29 mouse cellular contexts compared by ENCODE assay signal in the genomic region with DNA sequence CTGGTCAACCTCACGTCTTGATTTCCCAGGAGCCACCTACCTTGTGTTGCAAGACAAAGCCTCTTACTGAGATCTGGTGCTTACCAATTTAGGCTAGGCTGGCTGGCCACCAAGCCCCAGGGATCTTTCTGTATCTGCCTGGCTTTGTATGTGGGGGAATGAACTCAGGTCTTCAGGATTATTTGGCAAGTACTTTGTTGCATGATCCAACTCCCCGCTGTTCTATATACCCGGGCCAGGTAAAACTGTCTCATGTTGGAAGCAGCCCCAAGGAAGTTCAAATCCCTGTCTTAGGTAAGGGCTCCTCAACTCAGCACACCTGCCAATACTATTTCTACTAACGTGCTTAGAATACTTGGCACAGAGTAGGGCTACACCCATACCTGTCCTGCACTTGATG. TPM values are rescaled to one million over a fixed set of nuclear protein-coding genes. Genes with fewer than 3 reads are reported as not detected.
A peak's percentile ranks its signal among the peaks of the same experiment; 100 is the strongest.
DNase-seq lines count a peak whose midpoint lies in the region; ATAC-seq and TF ChIP-seq lines count a peak whose summit lies in the region.
"Had no signal": no experiment of that assay in that cellular context is flagged by ENCODE, and none has a peak within 500 bp of the region (broad histone marks: within the 10 kb centered on the region; RNA-seq: fewer than 3 reads in every experiment).

No protein-coding gene starts in this region.

- H3K4me3 ChIP-seq in gastrocnemius, adult 2 months, result no peak overlapping the region
- no peak overlapping the region for H3K4me3 ChIP-seq in heart, adult 2 months
- no peak overlapping the region for H3K4me3 ChIP-seq in heart, embryonic 12.5 days
- no peak overlapping the region for H3K4me3 ChIP-seq in brown adipose tissue, adult 24 weeks (ENCODE audit: insufficient read depth, low read depth, low read length)
- H3K4me3 ChIP-seq: embryonic facial prominence, embryonic 13.5 days; embryonic facial prominence, embryonic 15.5 days; erythroblast, embryonic 14.5 days; forebrain, embryonic 13.5 days; forebrain, embryonic 15.5 days had no signal

- 68% methylated on average over 4 of the region's 4 CpGs for WGBS in heart, adult 2 months
- 83% methylated on average over 4 of the region's 4 CpGs for WGBS in heart, embryonic 12.5 days

- no peak for ATAC-seq in heart, embryonic 12.5 days (ENCODE audit: insufficient number of reproducible peaks, low FRiP score)
- ATAC-seq: activated CD4-positive, CD25-positive, alpha-beta regulatory T cell, adult 4 months; CD4-positive, CD25-positive, alpha-beta regulatory T cell, adult 4 months; forebrain, embryonic 13.5 days; forebrain, embryonic 15.5 days; forebrain, postnatal 0 days had no signal

- no peak for DNase-seq in gastrocnemius, adult 2 months
- no peak for DNase-seq in gastrocnemius, postnatal 4 days (ENCODE audit: low spot score in 2 of 2)
- no peak for DNase-seq in heart, adult 2 months
- peak; percentile 92 for DNase-seq in gonadal fat pad, adult 2 months (ENCODE audit: low read depth)
- DNase-seq in testis, postnatal 14 days (ENCODE audit: low spot score), result no peak
- DNase-seq: B cell, adult 2 months; cerebellum, adult 11-12 months had no signal

- peak overlapping the region; percentile 24 for H3K27ac ChIP-seq in gastrocnemius, adult 2 months
- peak overlapping the region; percentile 12; the same call in 1 of the 2 replicates for H3K27ac ChIP-seq in heart, adult 2 months
- no peak overlapping the region for H3K27ac ChIP-seq in heart, embryonic 12.5 days (ENCODE audit: poor library complexity, severe bottlenecking)
- peak overlapping the region; percentile 53; the same call in 1 of the 2 replicates for H3K27ac ChIP-seq in brown adipose tissue, adult 24 weeks (replicated peaks; ENCODE audit: low read depth, low read length)
- H3K27ac ChIP-seq: embryonic facial prominence, embryonic 13.5 days; embryonic facial prominence, embryonic 15.5 days; forebrain, embryonic 13.5 days; forebrain, embryonic 15.5 days had no signal

- no peaks in the 10 kb centered on the region for H3K27me3 ChIP-seq in heart, adult 2 months (ENCODE audit: control insufficient read depth, insufficient read depth, low read length)
- no peaks in the 10 kb centered on the region for H3K27me3 ChIP-seq in heart, embryonic 12.5 days (replicated peaks)
- H3K27me3 ChIP-seq: CH12.LX; embryonic facial prominence, embryonic 13.5 days; embryonic facial prominence, embryonic 15.5 days; forebrain, embryonic 13.5 days; forebrain, embryonic 15.5 days had no signal

- H3K79me2 ChIP-seq in heart, adult 2 months (replicated peaks; ENCODE audit: control insufficient read depth, insufficient read depth, low read length), result no peaks in the 10 kb centered on the region

- no peak for TF ChIP-seq CTCF in gastrocnemius, adult 2 months (IDR thresholded peaks at IDR 0.05)
- no peak for TF ChIP-seq CTCF in heart, adult 2 months (IDR thresholded peaks at IDR 0.05)

- TF ChIP-seq EP300 in heart, adult 2 months (IDR thresholded peaks at IDR 0.05; ENCODE audit: insufficient read depth, low read depth, low read length), result no peak

- H3K9ac ChIP-seq in heart, adult 2 months (ENCODE audit: low read depth, low read length), result no peak overlapping the region
- no peak overlapping the region for H3K9ac ChIP-seq in heart, embryonic 12.5 days
- H3K9ac ChIP-seq: embryonic facial prominence, embryonic 13.5 days; embryonic facial prominence, embryonic 15.5 days; forebrain, embryonic 13.5 days; forebrain, embryonic 15.5 days; forebrain, postnatal 0 days had no signal

- H3K4me2 ChIP-seq in heart, embryonic 12.5 days, result no peak overlapping the region
- H3K4me2 ChIP-seq: embryonic facial prominence, embryonic 13.5 days; embryonic facial prominence, embryonic 15.5 days; forebrain, embryonic 13.5 days; forebrain, embryonic 15.5 days had no signal

- H3K4me1 ChIP-seq in heart, adult 2 months (ENCODE audit: control insufficient read depth, insufficient read depth, low read length), result peaks cover 29% of the 10 kb centered on the region
- peaks cover 3% of the 10 kb centered on the region; the same call in 1 of the 2 replicates for H3K4me1 ChIP-seq in heart, embryonic 12.5 days (replicated peaks)
- H3K4me1 ChIP-seq in brown adipose tissue, adult 24 weeks (ENCODE audit: control insufficient read depth, insufficient read depth, insufficient read length, low read length), result peaks cover 26% of the 10 kb centered on the region
- H3K4me1 ChIP-seq: forebrain, embryonic 13.5 days; forebrain, embryonic 15.5 days had no signal

- H3K9me3 ChIP-seq in heart, embryonic 12.5 days (replicated peaks), result no peaks in the 10 kb centered on the region
- H3K9me3 ChIP-seq: embryonic facial prominence, embryonic 13.5 days; embryonic facial prominence, embryonic 15.5 days; forebrain, embryonic 13.5 days; forebrain, embryonic 15.5 days had no signal

- TF ChIP-seq POLR2A in heart, adult 2 months (IDR thresholded peaks at IDR 0.05; ENCODE audit: insufficient read depth, low read depth, low read length), result no peak

- intact Hi-C loops in gastrocnemius, adult 2 months (cut with DNase I), result loop anchor here (2.0 kb wide), 1 partner anchor 202 kb away; no protein-coding TSS in a partner anchor
- intact Hi-C loops in heart, adult 2 months (cut with DNase I), result loop anchor here (2.0 to 5.0 kb wide), 3 partner anchors 34 to 201 kb away; no protein-coding TSS in a partner anchor

- no peaks in the 10 kb centered on the region for H3K36me3 ChIP-seq in heart, adult 2 months (ENCODE audit: control insufficient read depth, insufficient read depth, low read length)
- H3K36me3 ChIP-seq in heart, embryonic 12.5 days, result no peaks in the 10 kb centered on the region
- H3K36me3 ChIP-seq: embryonic facial prominence, embryonic 13.5 days; embryonic facial prominence, embryonic 15.5 days; forebrain, embryonic 15.5 days; G1E had no signal

RNA-seq across cellular contexts. Expression of gene Sparcl1, which starts 17.4 kb away (rescaled TPM):
- total RNA-seq in gastrocnemius, adult 2 months (2021), result 100 to 1,000 TPM in 1 of 2 experiments, 10 to 100 TPM in 1; 83.5 to 151 TPM
- total RNA-seq in gastrocnemius, postnatal 4 days (2021), result 100 to 1,000 TPM; 226 to 268 TPM
- total RNA-seq in heart, adult 2 months (2021), result 100 to 1,000 TPM; 182 to 219 TPM
- 122 and 281 TPM in 2 replicates for polyA plus RNA-seq in heart, adult 2 months (2012; rRNA removed)
- polyA plus RNA-seq in heart, embryonic 12.5 days (2016; fragmentation: Nextera tagmentation; extraction: Ambion mirVana), result 21.2 and 25.4 TPM in 2 replicates
- polyA plus RNA-seq in brown adipose tissue, adult 24 weeks (2012; ENCODE audit: insufficient read depth, insufficient read length, missing spikeins), result 101 and 132 TPM in 2 replicates
- polyA plus RNA-seq in gonadal fat pad, adult 2 months (2012; rRNA removed), result 125 and 148 TPM in 2 replicates
- total RNA-seq: CH12.LX, G1E had no signal
- polyA plus RNA-seq: activated CD4-positive, CD25-positive, alpha-beta regulatory T cell, adult 4 months; CD4-positive, CD25-positive, alpha-beta regulatory T cell, adult 4 months; erythroblast, embryonic 14.5 days; G1E; Patski had no signal

RNA-seq across cellular contexts. Expression of gene Dspp, which starts 39.6 kb away (rescaled TPM):
- total RNA-seq in gastrocnemius, adult 2 months (2021), result not detected
- total RNA-seq in gastrocnemius, postnatal 4 days (2021), result not detected
- not detected for total RNA-seq in heart, adult 2 months (2021)
- polyA plus RNA-seq in heart, adult 2 months (2012; rRNA removed), result not detected in 2 replicates
- polyA plus RNA-seq in heart, embryonic 12.5 days (2016; fragmentation: Nextera tagmentation; extraction: Ambion mirVana), result not detected in 2 replicates
- polyA plus RNA-seq in brown adipose tissue, adult 24 weeks (2012; ENCODE audit: insufficient read depth, insufficient read length, missing spikeins), result not detected in 2 replicates
- polyA plus RNA-seq in gonadal fat pad, adult 2 months (2012; rRNA removed), result not detected in 2 replicates
- total RNA-seq: adrenal gland, adult 18-20 months; adrenal gland, adult 8-10 months; adrenal gland, postnatal 14 days; adrenal gland, postnatal 36 days; CH12.LX; forebrain, postnatal 0 days had no signal
- polyA plus RNA-seq: activated CD4-positive, CD25-positive, alpha-beta regulatory T cell, adult 4 months; brain, embryonic 14.5 days; CD4-positive, CD25-positive, alpha-beta regulatory T cell, adult 4 months; embryonic facial prominence, embryonic 11.5 days; embryonic facial prominence, embryonic 15.5 days; erythroblast, embryonic 14.5 days; forebrain, embryonic 11.5 days; forebrain, embryonic 13.5 days; forebrain, postnatal 0 days; G1E; Patski had no signal

RNA-seq across cellular contexts. Expression of gene Gm17660, which starts 53.5 kb away (rescaled TPM):
- not detected for total RNA-seq in gastrocnemius, adult 2 months (2021)
- total RNA-seq in gastrocnemius, postnatal 4 days (2021), result not detected
- not detected for total RNA-seq in heart, adult 2 months (2021)
- polyA plus RNA-seq in heart, adult 2 months (2012; rRNA removed), result not detected in 2 replicates
- not detected in 2 replicates for polyA plus RNA-seq in heart, embryonic 12.5 days (2016; fragmentation: Nextera tagmentation; extraction: Ambion mirVana)
- not detected in 2 replicates for polyA plus RNA-seq in brown adipose tissue, adult 24 weeks (2012; ENCODE audit: insufficient read depth, insufficient read length, missing spikeins)
- polyA plus RNA-seq in gonadal fat pad, adult 2 months (2012; rRNA removed), result not detected in 2 replicates
- total RNA-seq: adrenal gland, adult 18-20 months; adrenal gland, adult 8-10 months; adrenal gland, postnatal 14 days; adrenal gland, postnatal 36 days; CH12.LX; forebrain, postnatal 0 days; G1E had no signal
- polyA plus RNA-seq: activated CD4-positive, CD25-positive, alpha-beta regulatory T cell, adult 4 months; brain, embryonic 14.5 days; CD4-positive, CD25-positive, alpha-beta regulatory T cell, adult 4 months; cerebellum, adult 2 months; cortical plate, adult 2 months; embryonic facial prominence, embryonic 11.5 days; embryonic facial prominence, embryonic 13.5 days; erythroblast, embryonic 14.5 days; forebrain, embryonic 11.5 days; forebrain, embryonic 13.5 days; G1E; Patski had no signal
